Mouse (Mus musculus) neural tube, embryonic 15.5 days (tissue): ENCODE results near the gene Mbd3l1. TPM values are rescaled to one million over a fixed set of nuclear protein-coding genes. Genes with fewer than 3 reads are reported as not detected.

Source experiments
- ATAC-seq: fragments of 200-750 bp; cut with Nextera tagmentation; 2 replicates; pipeline ENCODE4 v1.8.0; 2017; ENCODE audit warnings: mild to moderate bottlenecking, moderate TSS enrichment, moderate library complexity; ENCODE audit not compliant: low FRiP score
- H3K27ac ChIP-seq: fragments of 300-500 bp; sonication (generic); replicated peaks from 2 replicates; pipeline ENCODE4 v1.5.1; 2015; ENCODE audit warnings: mild to moderate bottlenecking, inconsistent platforms
- H3K27me3 ChIP-seq: fragments of 300-500 bp; sonication (generic); replicated peaks from 2 replicates; pipeline ENCODE4 v1.6.1; 2015; ENCODE audit warnings: inconsistent platforms
- H3K36me3 ChIP-seq: fragments of 300-500 bp; sonication (generic); 2 replicates; pipeline ENCODE4 v1.6.1; 2015; ENCODE audit warnings: inconsistent platforms
- H3K4me1 ChIP-seq: fragments of 300-500 bp; sonication (generic); 2 replicates; pipeline ENCODE4 v1.6.1; 2015; ENCODE audit warnings: inconsistent platforms
- H3K4me2 ChIP-seq: fragments of 300-500 bp; sonication (generic); 2 replicates; pipeline ENCODE4 v1.6.1; 2015; ENCODE audit warnings: inconsistent platforms, mild to moderate bottlenecking, moderate library complexity
- H3K4me3 ChIP-seq: fragments of 300-500 bp; sonication (generic); replicated peaks from 2 replicates; pipeline ENCODE4 v1.5.1; 2015; ENCODE audit warnings: mild to moderate bottlenecking, inconsistent platforms
- H3K9ac ChIP-seq: fragments of 300-500 bp; sonication (generic); replicated peaks from 2 replicates; pipeline ENCODE4 v1.6.1; 2015; ENCODE audit warnings: mild to moderate bottlenecking, inconsistent platforms
- H3K9me3 ChIP-seq: fragments of 300-500 bp; sonication (generic); replicated peaks from 2 replicates; pipeline ENCODE4 v1.6.1; 2016; ENCODE audit warnings: inconsistent platforms
- WGBS: fragments of 180-500 bp; shearing (Covaris S2); methylation state at CpG from one replicate; pipeline ENCODE4 v1.1.7; 2015; ENCODE audit warnings: mixed read lengths; 5-methylcytosine and 5-hydroxymethylcytosine counted together
- microRNA-seq: library from miRNA; unstranded; fragments of <30 nt; microRNA quantifications from one replicate; pipeline ENCODE4, GENCODE M21; 2017
- polyA plus RNA-seq: library from polyadenylated mRNA; unstranded; fragments of >200 nt; fragmentation: Nextera tagmentation; extraction: Ambion mirVana; gene quantifications from 2 replicates; pipeline ENCODE4 v1.2.1, GENCODE M21; 2015

Mbd3l1 gene
- not detected in 2 replicates for polyA plus RNA-seq

DNA sequence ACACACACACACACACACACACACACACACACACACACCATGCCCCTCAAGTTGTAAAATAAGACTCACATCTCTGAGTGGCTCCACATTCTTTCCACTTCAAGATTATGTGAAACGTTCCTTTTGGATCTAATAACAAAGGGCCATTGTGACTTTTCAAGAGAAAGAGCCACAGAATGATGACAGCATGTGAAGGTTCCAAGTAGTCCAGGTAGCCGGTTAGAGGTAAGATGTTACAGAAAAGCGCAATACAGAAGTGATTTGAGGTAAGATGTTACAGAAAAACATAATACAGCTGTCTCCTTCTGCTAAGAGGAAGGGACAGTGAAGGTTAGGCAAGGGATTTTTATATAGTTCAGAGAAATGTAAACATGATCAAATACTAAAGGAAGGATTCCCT is at the start of gene Mbd3l1, which contains the start of gene Zfp558:
TSS of gene Mbd3l1 (plus strand) at position 192 of the 400 bp plus-strand sequence.
TSS of gene Zfp558 (minus strand) at position 101 of the 400 bp plus-strand sequence.
- Histone ChIP-seq H3K27ac (no peak within 1 kb of the TSS), H3K9me3 (no peaks in the 10 kb centered on the region), H3K4me1 (peaks cover 4% of the 10 kb centered on the region), H3K4me2 (no peak within 1 kb of the TSS), H3K27me3 (0 out of 2 replicates have a peak, but pooled peaks cover 6% of the 10 kb centered on the region), H3K9ac (no peak within 1 kb of the TSS), H3K36me3 (no peaks in the 10 kb centered on the region), H3K4me3 (no peak within 1 kb of the TSS)
- no peak for ATAC-seq
- 80% methylated on average over 3 of the region's 3 CpGs for WGBS

DNA sequence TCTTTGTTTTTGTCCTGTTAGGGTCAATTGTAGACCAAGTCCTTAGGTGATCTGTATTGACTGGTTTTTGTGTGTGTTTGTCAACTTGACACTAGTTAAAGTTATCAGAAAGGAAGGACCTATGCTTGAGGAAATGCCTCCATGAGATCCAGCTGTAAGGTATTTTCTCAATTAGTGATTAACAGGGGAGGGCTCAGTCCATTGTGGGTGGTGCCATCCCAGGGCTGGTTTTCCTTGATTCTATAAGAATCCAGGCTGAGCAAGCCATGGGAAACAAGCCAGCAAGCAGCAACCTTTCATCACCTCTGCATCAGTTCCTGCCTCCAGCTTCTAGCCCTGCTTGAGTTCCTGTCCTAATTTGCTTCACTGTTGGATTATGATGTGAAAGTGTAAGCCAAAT is 47.8 kb upstream of the Mbd3l1 start, which contains the start of gene Mbd3l2:
TSS of gene Mbd3l2 (plus strand) at position 301 of the 400 bp plus-strand sequence.
- Histone ChIP-seq H3K4me1 (no peaks in the 10 kb centered on the region), H3K9ac (no peak within 1 kb of the TSS), H3K27ac (no peak within 1 kb of the TSS), H3K4me2 (no peak within 1 kb of the TSS), H3K9me3 (no peaks in the 10 kb centered on the region), H3K4me3 (no peak within 1 kb of the TSS), H3K27me3 (no peaks in the 10 kb centered on the region), H3K36me3 (no peaks in the 10 kb centered on the region)
- no peak for ATAC-seq

DNA sequence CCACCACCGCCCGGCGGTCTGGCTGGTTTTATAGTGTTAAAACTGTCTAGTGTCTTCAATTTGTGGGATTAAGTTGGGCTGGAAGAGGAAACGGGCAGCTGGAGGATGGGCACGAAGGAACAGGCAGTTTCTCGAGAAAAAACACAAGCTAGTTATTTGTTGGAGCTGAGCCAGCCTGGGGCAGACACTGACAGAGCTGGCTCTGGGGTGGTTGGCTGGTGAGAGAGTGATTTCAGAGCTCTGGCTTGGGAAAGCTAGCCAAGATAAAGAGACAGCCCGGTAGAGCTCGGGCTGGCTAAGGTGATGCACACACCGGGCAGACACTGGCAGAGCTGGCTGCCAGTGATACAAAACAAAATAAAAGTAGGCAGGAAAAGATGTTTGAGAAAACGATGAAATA is 46.5 kb upstream of the Mbd3l1 start:
- Histone ChIP-seq H3K4me1 (no peaks in the 10 kb centered on the region), H3K9ac (no peak overlapping the region), H3K4me2 (no peak overlapping the region), H3K27me3 (no peaks in the 10 kb centered on the region), H3K4me3 (no peak overlapping the region), H3K9me3 (no peaks in the 10 kb centered on the region), H3K36me3 (no peaks in the 10 kb centered on the region), H3K27ac (no peak overlapping the region)
- ATAC-seq: no peak
- WGBS: 81% methylated on average over 10 of the region's 10 CpGs

DNA sequence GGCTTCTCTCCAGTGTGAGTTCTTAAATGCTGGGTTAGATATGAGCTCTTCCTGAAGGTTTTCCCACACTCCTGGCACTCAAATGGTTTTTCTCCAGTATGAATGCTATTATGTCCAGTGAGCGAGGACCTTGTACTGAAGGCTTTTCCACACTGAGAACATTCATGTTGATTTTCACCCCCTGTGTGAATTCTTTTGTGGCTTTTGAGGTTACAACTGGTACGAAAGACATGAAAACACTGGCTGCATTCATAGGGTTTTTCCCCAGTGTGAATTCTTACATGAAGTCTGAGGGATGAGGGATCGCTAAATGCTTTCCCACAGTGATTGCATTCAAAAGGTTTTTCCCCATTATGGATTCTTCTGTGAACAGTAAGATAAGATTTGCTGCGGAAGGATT is 21.6 kb upstream of the Mbd3l1 start:
- Histone ChIP-seq H3K9me3 (peaks cover 6% of the 10 kb centered on the region; the same call in 1 of the 2 replicates), H3K9ac (no peak overlapping the region), H3K4me2 (no peak overlapping the region), H3K4me3 (no peak overlapping the region), H3K27ac (no peak overlapping the region), H3K4me1 (no peaks in the 10 kb centered on the region), H3K36me3 (peaks cover 61% of the 10 kb centered on the region), H3K27me3 (no peaks in the 10 kb centered on the region)
- no peak for ATAC-seq
- 84% methylated on average over 4 of the region's 4 CpGs for WGBS

DNA sequence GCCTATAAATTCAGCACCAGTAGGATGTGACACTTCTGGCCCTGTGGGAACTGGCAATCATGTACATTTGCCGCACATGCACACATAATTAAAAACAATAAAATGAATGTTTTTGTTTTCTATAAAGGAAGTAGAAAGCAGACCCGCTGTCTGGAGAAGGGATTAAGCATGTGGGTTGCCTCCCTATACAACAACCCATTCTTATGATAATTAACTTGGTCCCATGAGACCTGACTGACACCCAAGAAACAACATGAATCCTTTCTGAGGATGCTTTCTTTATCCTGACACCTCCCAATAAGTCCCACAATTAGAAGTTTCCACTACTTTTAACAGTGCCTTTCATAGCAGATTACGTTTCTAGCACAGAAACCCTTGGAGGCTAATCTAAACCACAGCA is 10.8 kb upstream of the Mbd3l1 start:
- Histone ChIP-seq H3K4me2 (no peak overlapping the region), H3K36me3 (peaks cover 46% of the 10 kb centered on the region), H3K4me1 (peaks cover 4% of the 10 kb centered on the region; the same call in 1 of the 2 replicates), H3K27me3 (no peaks in the 10 kb centered on the region), H3K9ac (no peak overlapping the region), H3K9me3 (no peaks in the 10 kb centered on the region), H3K4me3 (no peak overlapping the region), H3K27ac (no peak overlapping the region)
- ATAC-seq: no peak
- 36% methylated on average over 3 of the region's 3 CpGs for WGBS

DNA sequence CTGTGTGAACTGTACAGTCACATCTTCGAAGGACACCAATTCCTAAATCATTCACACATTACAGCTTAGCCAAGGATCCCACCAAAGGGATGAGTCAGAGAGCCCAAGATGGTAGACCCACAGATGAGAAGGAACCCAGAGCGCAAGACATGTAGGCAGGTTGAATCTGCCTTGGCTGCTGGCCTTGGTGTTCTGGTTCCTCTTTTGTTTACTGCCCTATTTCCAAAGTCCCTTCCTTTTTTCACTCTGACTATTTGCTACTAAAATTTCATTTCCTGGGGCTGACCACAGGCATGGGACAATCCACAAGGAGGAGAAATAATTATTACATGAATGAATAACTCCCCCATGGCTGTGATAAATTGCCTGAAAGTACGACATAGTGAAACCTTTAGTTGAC is 10.2 kb upstream of the Mbd3l1 start:
- H3K36me3 ChIP-seq: peaks cover 44% of the 10 kb centered on the region
- no peak overlapping the region for H3K4me3 ChIP-seq

DNA sequence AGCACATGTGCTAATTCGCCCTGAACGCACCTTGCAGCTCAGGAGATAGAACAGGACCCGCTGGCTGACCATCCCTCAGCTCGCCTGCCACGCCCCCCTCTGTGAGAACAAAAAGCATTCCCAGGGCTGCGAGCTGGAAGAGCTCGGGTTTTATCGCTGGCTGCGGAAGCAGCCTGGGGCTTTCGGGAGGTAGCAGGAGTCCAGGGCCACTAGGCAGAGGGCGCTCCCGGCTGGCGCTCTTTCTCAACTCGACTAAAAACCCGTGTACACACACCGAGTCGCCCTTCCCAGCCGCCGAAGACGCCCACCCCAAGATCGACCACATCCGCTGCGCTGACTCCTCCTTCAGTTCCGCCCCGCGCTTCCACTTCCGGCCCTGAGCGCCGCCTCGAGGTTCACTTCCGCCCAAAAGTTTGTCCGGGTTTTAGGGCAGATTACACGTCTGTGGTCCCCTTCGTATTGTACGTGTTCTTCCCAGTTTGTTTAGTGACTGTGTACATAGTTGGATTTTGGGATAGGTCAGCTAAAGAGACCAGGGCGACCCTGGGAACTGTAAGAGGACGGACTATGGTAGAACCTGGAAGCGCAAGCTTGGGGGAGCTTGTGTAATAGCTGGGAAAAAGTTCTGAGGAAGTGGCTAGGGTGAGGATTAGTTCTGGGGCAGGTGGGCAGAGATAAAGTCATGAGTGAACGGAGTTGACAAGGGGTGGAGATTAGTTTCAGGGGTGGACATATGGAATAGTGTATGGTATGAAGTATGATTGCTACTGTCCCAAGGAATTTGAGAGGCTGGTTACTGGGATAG is 4.6 kb upstream of the Mbd3l1 start:
- Histone ChIP-seq H3K9me3 (no peaks in the 10 kb centered on the region), H3K9ac (peak overlapping the region; percentile 67), H3K4me1 (peaks cover 12% of the 10 kb centered on the region), H3K27ac (peak overlapping the region; percentile 95), H3K36me3 (peaks cover 10% of the 10 kb centered on the region), H3K4me3 (peak overlapping the region; percentile 77), H3K27me3 (0 out of 2 replicates have a peak, but pooled peaks cover 6% of the 10 kb centered on the region), H3K4me2 (peak overlapping the region; percentile 70)
- 6% methylated on average over 39 of the region's 39 CpGs for WGBS
- peak; percentile 99 for ATAC-seq

More for the DNA sequence above, 10.2 kb upstream of the Mbd3l1 start:
- Histone ChIP-seq H3K9ac (no peak overlapping the region), H3K9me3 (no peaks in the 10 kb centered on the region), H3K4me1 (peaks cover 8% of the 10 kb centered on the region), H3K27ac (no peak overlapping the region), H3K27me3 (no peaks in the 10 kb centered on the region), H3K4me2 (no peak overlapping the region)
- no peak for ATAC-seq
- 88% methylated on average over 3 of the region's 3 CpGs for WGBS

DNA sequence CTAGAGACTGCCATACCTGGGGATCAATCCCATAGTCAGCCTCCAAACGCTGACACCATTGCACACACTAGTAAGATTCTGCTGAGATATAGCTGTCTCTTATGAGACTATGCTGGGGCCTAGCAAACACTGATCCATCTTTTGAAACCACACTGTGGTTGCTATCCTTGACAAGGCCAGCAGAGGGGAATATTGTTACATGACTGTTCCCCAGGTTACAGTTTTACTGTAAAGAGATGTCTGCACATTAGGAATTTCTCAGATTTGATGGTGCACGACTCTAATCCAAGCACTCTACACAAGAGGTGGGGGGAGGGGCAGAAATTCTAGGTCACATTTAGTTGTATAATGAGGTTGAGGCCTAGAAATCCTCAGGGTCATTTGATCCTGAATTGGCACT is 29.9 kb downstream of the Mbd3l1 start:
- Histone ChIP-seq H3K9ac (no peak overlapping the region), H3K36me3 (no peaks in the 10 kb centered on the region), H3K4me1 (no peaks in the 10 kb centered on the region), H3K4me2 (no peak overlapping the region), H3K4me3 (no peak overlapping the region), H3K9me3 (no peaks in the 10 kb centered on the region), H3K27me3 (no peaks in the 10 kb centered on the region), H3K27ac (no peak overlapping the region)
- peak; percentile 41; the same call in 1 of the 2 replicates for ATAC-seq
- 56% methylated on average over 2 of the region's 2 CpGs for WGBS

Small RNAs within 50 kb of the gene (microRNA-seq; reads per million reads assigned to microRNA genes)
- not detected for gene Gm22854

Other genes starting within 250 kb of the Mbd3l1 start
- 126 and 130 TPM in 2 replicates for gene Chordc1, start 186.2 kb upstream of the Mbd3l1 start, polyA plus RNA-seq
- 1.6 and 2.1 TPM in 2 replicates for gene Naalad2, start 75.4 kb upstream of the Mbd3l1 start, polyA plus RNA-seq
- gene Ubtfl1, start 73.9 kb upstream of the Mbd3l1 start, polyA plus RNA-seq: not detected in 2 replicates
- not detected in 2 replicates for gene Mbd3l2, start 47.7 kb upstream of the Mbd3l1 start, polyA plus RNA-seq
- gene Zfp558, start 91 bp upstream of the Mbd3l1 start, polyA plus RNA-seq: 25.1 and 31.5 TPM in 2 replicates
- gene Muc16, start 196.2 kb downstream of the Mbd3l1 start, polyA plus RNA-seq: 0.09 and 0.32 TPM in 2 replicates